Mouse (Mus musculus) layer of hippocampus, postnatal 25 days (tissue): ENCODE data around the gene Igsf23. TPM values are rescaled to one million over a fixed set of nuclear protein-coding genes. Genes with fewer than 3 reads are reported as not detected.

Experiments used
- DNase-seq, 2 experiments: peaks; one replicate each; pipeline ENCODE4 v3.0.0; 2022; ENCODE audit warnings: mixed read lengths in 2 of 2, low spot score in 1 of 2; ENCODE audit errors: extremely low spot score in 1 of 2
- total RNA-seq, 2 experiments: library from RNA; stranded (reverse); gene quantifications; 2 replicates each; pipeline ENCODE4 v1.2.3; 2021

The Igsf23 gene
- total RNA-seq, 2 experiments from 2014 or later: not detected

DNA sequence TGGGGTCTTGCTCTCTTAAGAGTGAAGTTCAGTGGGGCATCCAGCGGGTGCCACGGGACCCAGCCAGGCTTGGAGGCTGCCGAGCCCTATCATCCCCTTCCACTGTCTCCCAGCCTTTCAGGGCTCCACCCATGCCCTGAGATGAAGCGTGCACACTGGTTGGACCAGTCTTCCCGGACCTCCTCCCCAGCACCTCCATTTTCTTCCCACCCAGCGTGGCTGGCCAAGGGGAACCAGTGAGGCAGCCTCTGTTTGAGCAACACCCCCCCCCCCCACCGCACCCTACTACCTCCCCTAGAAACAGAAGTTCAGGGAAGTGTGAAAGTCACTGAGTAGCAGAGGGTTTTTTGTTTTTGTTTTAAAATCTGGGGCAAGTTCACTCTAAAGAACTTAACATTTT lies 62.7 kb downstream of the Igsf23 start, which contains the start of gene Ceacam19:
Gene Ceacam19, minus strand, starts transcription at position 117 of the 400 bp plus-strand sequence.
- no peak for DNase-seq

Other genes with a start within 250 kb of the Igsf23 start
- 100 to 1,000 TPM; 109 TPM for gene Tomm40, start 235.3 kb downstream of the Igsf23 start, total RNA-seq
- gene Nectin2, start 200.3 kb downstream of the Igsf23 start, total RNA-seq: 1 to 10 TPM; 7.9 to 9.1 TPM
- 10 to 100 TPM in 1 of 2 experiments, 1 to 10 TPM in 1; 8.7 to 11.4 TPM for gene Bcam, start 179.7 kb downstream of the Igsf23 start, total RNA-seq
- gene Cblc, start 153.9 kb downstream of the Igsf23 start, total RNA-seq: not detected
- under 1 TPM; 0.49 to 0.61 TPM for gene Bcl3, start 128.0 kb downstream of the Igsf23 start, total RNA-seq
- gene Gm19345, start 98.8 kb downstream of the Igsf23 start, total RNA-seq: 1 to 10 TPM; 1.8 to 2.9 TPM
- not detected for gene Ceacam16, start 89.5 kb downstream of the Igsf23 start, total RNA-seq
- not detected for gene Ceacam19, start 62.8 kb downstream of the Igsf23 start, total RNA-seq
- 10 to 100 TPM; 10.2 to 15.9 TPM for gene Pvr, start 29.6 kb downstream of the Igsf23 start, total RNA-seq
- not detected for gene Ceacam20, start 14.7 kb upstream of the Igsf23 start, total RNA-seq
- not detected for gene Nlrp9b, start 40.7 kb upstream of the Igsf23 start, total RNA-seq
- gene Vmn1r91, start 148.9 kb upstream of the Igsf23 start, total RNA-seq: not detected
- not detected for gene Gm16442, start 171.8 kb upstream of the Igsf23 start, total RNA-seq
- not detected for gene Vmn1r93, start 188.3 kb upstream of the Igsf23 start, total RNA-seq
- not detected for gene Vmn1r94, start 217.6 kb upstream of the Igsf23 start, total RNA-seq
- gene Vmn1r95, start 243.0 kb upstream of the Igsf23 start, total RNA-seq: not detected